Mouse (Mus musculus) myocyte (in vitro differentiated cells): Measurements from ENCODE around the gene Olfr125. TPM values are rescaled to one million over a fixed set of nuclear protein-coding genes. Genes with fewer than 3 reads are reported as not detected.

Source experiments
- H3K27me3 ChIP-seq: one replicate; pipeline ENCODE4 v1.6.1; 2011; ENCODE audit not compliant: control insufficient read depth, insufficient read depth, insufficient read length
- H3K36me3 ChIP-seq: one replicate; pipeline ENCODE4 v1.6.1; 2011; ENCODE audit not compliant: control insufficient read depth, insufficient read depth
- H3K4me2 ChIP-seq: one replicate; pipeline ENCODE4 v1.6.1; 2011; ENCODE audit warnings: low read depth, control low read depth
- H3K4me3 ChIP-seq: one replicate; pipeline ENCODE4 v1.5.1; 2011; ENCODE audit warnings: mild to moderate bottlenecking, control low read depth, moderate library complexity
- H3K79me2 ChIP-seq: one replicate; pipeline ENCODE4 v1.6.1; 2011; ENCODE audit not compliant: control insufficient read depth, insufficient read depth
- H3ac ChIP-seq: one replicate; pipeline ENCODE4 v1.6.1; 2011; ENCODE audit not compliant: control insufficient read depth, insufficient read length
- CEBPB ChIP-seq: IDR thresholded peaks from 2 replicates; pipeline ENCODE4 v1.6.1; 2011; ENCODE audit warnings: mild to moderate bottlenecking, moderate library complexity; ENCODE audit not compliant: poor library complexity, insufficient read depth, severe bottlenecking
- E2F4 ChIP-seq: IDR thresholded peaks from one replicate; pipeline ENCODE4 v1.6.1; 2011; ENCODE audit warnings: mild to moderate bottlenecking, control low read depth, moderate library complexity; ENCODE audit not compliant: insufficient read depth
- MAX ChIP-seq: IDR thresholded peaks from one replicate; pipeline ENCODE4 v1.6.1; 2011; ENCODE audit warnings: low read depth, mild to moderate bottlenecking, control low read depth
- MYOD1 ChIP-seq, 3 experiments: IDR thresholded peaks; one replicate each; pipeline ENCODE4 v1.6.1; 2011; ENCODE audit warnings: control low read depth in 2 of 3, low read depth in 2 of 3, mild to moderate bottlenecking in 2 of 3, moderate library complexity in 1 of 3; ENCODE audit not compliant: insufficient read length in 2 of 3, control insufficient read depth in 1 of 3
- MYOG ChIP-seq, 3 experiments: IDR thresholded peaks; one replicate each; pipeline ENCODE4 v1.6.1; 2011; ENCODE audit warnings: control low read depth in 2 of 3, low read depth in 2 of 3, mild to moderate bottlenecking in 2 of 3; ENCODE audit not compliant: insufficient read length in 2 of 3, control insufficient read depth in 1 of 3, insufficient read depth in 1 of 3
- POLR2A ChIP-seq: IDR thresholded peaks from one replicate; pipeline ENCODE4 v1.6.1; 2011; ENCODE audit warnings: low read depth, mild to moderate bottlenecking, control low read depth, moderate library complexity; ENCODE audit not compliant: insufficient read length
- POLR2AphosphoS2 ChIP-seq: IDR thresholded peaks from one replicate; pipeline ENCODE4 v1.6.1; 2011; ENCODE audit warnings: low read depth, control low read depth; ENCODE audit not compliant: insufficient read length
- REST ChIP-seq: IDR thresholded peaks from one replicate; pipeline ENCODE4 v1.6.1; 2011; ENCODE audit warnings: mild to moderate bottlenecking, control low read depth, moderate library complexity; ENCODE audit not compliant: insufficient read depth, insufficient read length
- SRF ChIP-seq: IDR thresholded peaks from one replicate; pipeline ENCODE4 v1.6.1; 2011; ENCODE audit warnings: low read depth; ENCODE audit not compliant: control insufficient read depth, insufficient read length
- TCF12 ChIP-seq: IDR thresholded peaks from one replicate; pipeline ENCODE4 v1.6.1; 2011; ENCODE audit warnings: mild to moderate bottlenecking, control low read depth; ENCODE audit not compliant: poor library complexity, insufficient read depth, severe bottlenecking
- TCF3 ChIP-seq: IDR thresholded peaks from one replicate; pipeline ENCODE4 v1.6.1; 2011; ENCODE audit warnings: low read depth, control low read depth; ENCODE audit not compliant: insufficient read length
- USF1 ChIP-seq: IDR thresholded peaks from one replicate; pipeline ENCODE4 v1.6.1; 2011; ENCODE audit warnings: low read depth, mild to moderate bottlenecking, control low read depth, moderate library complexity
- polyA plus RNA-seq: library from polyadenylated mRNA; unstranded; fragments of >200 nt; fragmentation: generic; extraction: Trizol; gene quantifications from one replicate; pipeline ENCODE4 v1.2.1, GENCODE M21; 2012; ENCODE audit warnings: missing spikeins

Gene Olfr125
- not detected for polyA plus RNA-seq

GRCm38 (mm10) chr17:37832649-37833048 lies at the start of gene Olfr125:
TSS of gene Olfr125 (plus strand) at chr17:37832949.
- no peak within 1 kb of the TSS for H3K4me2 ChIP-seq
- H3ac ChIP-seq, result no peak within 1 kb of the TSS
- TF ChIP-seq TCF3 (no peak), POLR2A (no peak), MYOD1 (IDR thresholded peaks at IDR 0.05; ENCODE audit: control insufficient read depth in 1 of 3, insufficient read length in 2 of 3, low read depth in 2 of 3) (no peak), E2F4 (no peak), USF1 (no peak), POLR2AphosphoS2 (no peak), TCF12 (no peak)
- no peaks in the 10 kb centered on the region for H3K36me3 ChIP-seq
- no peak within 1 kb of the TSS for H3K4me3 ChIP-seq
- no peaks in the 10 kb centered on the region for H3K27me3 ChIP-seq
- H3K79me2 ChIP-seq, result no peaks in the 10 kb centered on the region

- Histone ChIP-seq H3K79me2 (no peaks in the 10 kb centered on the region), H3K4me2 (no peak within 1 kb of the TSS), H3K36me3 (no peaks in the 10 kb centered on the region), H3K4me3 (no peak within 1 kb of the TSS), H3K27me3 (no peaks in the 10 kb centered on the region), H3ac (no peak within 1 kb of the TSS)
- no peak for TF ChIP-seq MAX
- TF ChIP-seq MYOD1 (IDR thresholded peaks at IDR 0.05; ENCODE audit: control insufficient read depth in 1 of 3, insufficient read length in 2 of 3, low read depth in 2 of 3), result no peak
- TF ChIP-seq E2F4, result no peak
- TF ChIP-seq POLR2AphosphoS2, result no peak
- no peak for TF ChIP-seq POLR2A
- TF ChIP-seq CEBPB, result no peak
- TF ChIP-seq TCF12, result no peak
- no peak for TF ChIP-seq MYOG (IDR thresholded peaks at IDR 0.05; ENCODE audit: control insufficient read depth in 1 of 3, insufficient read depth in 1 of 3, insufficient read length in 2 of 3, low read depth in 2 of 3)
These were observed 39.5 kb upstream of the Olfr125 start, which contains the start of gene Olfr123 for GRCm38 (mm10) chr17:37793229-37793628. TSS of gene Olfr123 (plus strand) at chr17:37793529.

DNA sequence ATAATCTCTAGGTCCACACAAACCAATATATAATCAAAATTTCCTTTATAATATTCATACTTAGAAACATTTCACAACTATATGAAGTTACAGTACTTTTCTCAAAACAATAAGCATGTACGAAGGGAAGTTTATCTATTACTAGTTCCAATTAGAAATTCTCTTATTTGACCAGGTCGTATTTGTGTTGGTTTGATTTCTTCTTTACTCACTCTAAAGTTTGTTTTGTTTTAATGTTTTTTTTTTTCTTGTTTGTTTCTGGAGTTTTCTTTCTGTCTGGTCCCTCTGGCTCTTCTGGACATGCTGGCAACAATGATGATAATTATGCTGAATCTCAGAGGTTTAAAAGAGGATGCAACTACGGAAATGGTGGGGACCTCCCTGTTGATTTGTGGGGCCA lies 33.2 kb upstream of the Olfr125 start, which contains the start of gene Olfr124:
Gene Olfr124 (plus strand): TSS at position 301 of the 400 bp plus-strand sequence.
- Histone ChIP-seq H3K4me3 (no peak within 1 kb of the TSS), H3K79me2 (no peaks in the 10 kb centered on the region), H3K36me3 (no peaks in the 10 kb centered on the region), H3K27me3 (no peaks in the 10 kb centered on the region), H3ac (no peak within 1 kb of the TSS), H3K4me2 (no peak within 1 kb of the TSS)
- TF ChIP-seq USF1 (no peak), SRF (no peak), MYOG (IDR thresholded peaks at IDR 0.05; ENCODE audit: control insufficient read depth in 1 of 3, insufficient read depth in 1 of 3, insufficient read length in 2 of 3, low read depth in 2 of 3) (no peak), CEBPB (no peak), E2F4 (no peak), REST (no peak), POLR2A (no peak), MAX (no peak)

- H3K36me3 ChIP-seq, result no peaks in the 10 kb centered on the region
- TF ChIP-seq MYOD1 (IDR thresholded peaks at IDR 0.05; ENCODE audit: control insufficient read depth in 1 of 3, insufficient read length in 2 of 3, low read depth in 2 of 3) (no peak), MAX (no peak), POLR2A (no peak)
- no peak within 1 kb of the TSS for H3K4me3 ChIP-seq
- no peak within 1 kb of the TSS for H3K4me2 ChIP-seq
- no peak within 1 kb of the TSS for H3ac ChIP-seq
- H3K27me3 ChIP-seq, result no peaks in the 10 kb centered on the region
- H3K79me2 ChIP-seq, result no peaks in the 10 kb centered on the region
These were observed 14.4 kb downstream of the Olfr125 start, which contains the start of gene Olfr126 for GRCm38 (mm10) chr17:37847183-37847582. TSS of gene Olfr126 (plus strand) at chr17:37847483.

DNA sequence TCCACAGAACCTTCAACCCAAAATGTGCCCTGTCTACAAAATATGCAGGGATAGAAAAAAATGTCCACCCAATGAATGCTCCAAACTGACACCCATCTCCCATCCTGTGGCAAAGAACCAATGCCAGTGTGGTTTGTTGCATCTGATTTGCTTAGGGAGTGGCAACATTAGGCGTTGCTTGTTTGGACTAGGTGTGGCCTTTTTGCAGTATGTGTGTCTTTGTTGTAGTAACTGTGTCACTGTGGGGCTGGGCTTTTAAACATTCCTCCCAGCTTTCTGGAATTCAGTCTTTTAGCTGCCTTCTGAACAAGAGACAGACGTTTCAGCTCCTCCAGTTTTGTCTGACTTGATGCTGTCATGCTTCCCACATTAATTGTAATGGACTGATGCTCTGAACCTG lies 31.2 kb downstream of the Olfr125 start:
- no peaks in the 10 kb centered on the region for H3K79me2 ChIP-seq
- no peak overlapping the region for H3K4me3 ChIP-seq
- TF ChIP-seq MYOG (IDR thresholded peaks at IDR 0.05; ENCODE audit: control insufficient read depth in 1 of 3, insufficient read depth in 1 of 3, insufficient read length in 2 of 3, low read depth in 2 of 3) (no peak), REST (no peak), TCF3 (no peak), USF1 (no peak), MYOD1 (IDR thresholded peaks at IDR 0.05; ENCODE audit: control insufficient read depth in 1 of 3, insufficient read length in 2 of 3, low read depth in 2 of 3) (no peak), POLR2A (no peak), MAX (no peak)
- H3K36me3 ChIP-seq, result no peaks in the 10 kb centered on the region
- no peak overlapping the region for H3K4me2 ChIP-seq
- H3K27me3 ChIP-seq, result no peaks in the 10 kb centered on the region
- H3ac ChIP-seq, result no peak overlapping the region
